Mouse (Mus musculus) neutrophil, adult 5-6 weeks (primary cell): ENCODE results near the gene Naaa. TPM values are rescaled to one million over a fixed set of nuclear protein-coding genes. Genes with fewer than 3 reads are reported as not detected.

Source experiments
- ATAC-seq: fragments of 151-379, 151-347 bp; 2 replicates; pipeline ENCODE4 v1.8.0; 2017; ENCODE audit warnings: mild to moderate bottlenecking, moderate TSS enrichment; ENCODE audit not compliant: insufficient number of reproducible peaks, poor library complexity, low FRiP score, severe bottlenecking; ENCODE audit errors: extremely low read depth
- total RNA-seq: library from RNA; stranded (forward); fragments of 200-1000 nt; gene quantifications from 2 replicates; pipeline ENCODE4 v1.2.3, GENCODE M21; 2017

Naaa gene
- total RNA-seq, 1 experiment from 2014 or later: 43.8 TPM

- no peak for ATAC-seq
Observed at GRCm38 (mm10) chr5:92227782-92228181, 50.2 kb downstream of the Naaa start.

DNA sequence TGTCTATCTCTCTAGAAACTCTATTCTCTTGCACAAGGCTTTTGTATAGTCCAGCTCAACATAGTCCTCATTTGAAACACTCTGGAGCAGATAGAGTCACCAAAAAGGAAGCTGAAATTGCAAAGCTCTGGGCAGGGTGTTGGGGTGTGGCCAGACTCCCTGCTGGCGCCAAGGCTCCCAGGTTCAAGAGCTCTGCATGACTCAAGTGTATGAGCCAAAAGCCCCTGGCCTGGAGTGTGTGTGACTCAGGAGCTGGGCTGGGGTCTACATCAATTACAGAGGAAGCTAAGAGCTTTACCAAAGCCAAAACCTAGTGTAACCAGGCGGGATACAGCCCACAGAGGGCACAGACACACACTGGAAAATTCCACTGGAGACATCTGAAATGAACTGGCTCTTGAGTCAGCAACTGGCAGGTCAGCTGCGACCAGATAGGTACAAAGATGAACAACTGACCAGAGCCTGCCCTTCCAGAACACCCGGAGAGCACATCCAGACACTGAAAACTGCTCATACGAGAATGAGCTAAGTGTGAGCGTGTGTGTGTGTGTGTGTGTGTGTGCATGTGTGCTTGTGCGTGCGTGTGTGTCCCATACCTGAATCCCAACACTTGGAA is 57.6 kb downstream of the Naaa start:
- ATAC-seq: no peak

DNA sequence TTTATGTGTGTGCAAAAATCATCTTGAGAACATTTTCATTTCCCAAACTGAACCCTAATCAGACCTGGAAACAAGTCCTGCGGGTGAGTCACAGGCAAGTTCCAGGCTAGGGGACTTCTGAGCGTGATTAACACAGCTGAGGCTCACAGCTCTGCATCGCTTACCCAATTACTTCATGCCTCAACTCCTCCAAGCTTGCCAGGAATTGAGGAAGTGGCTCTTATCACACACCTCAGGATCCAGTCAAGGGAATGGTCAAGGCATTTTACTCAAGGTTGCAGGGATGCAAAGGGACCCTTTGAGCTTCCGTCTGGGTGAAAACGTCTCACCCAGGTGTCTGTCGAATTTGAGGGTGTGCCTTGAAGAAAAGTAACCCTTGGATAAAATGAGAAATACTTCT is 58.1 kb downstream of the Naaa start:
- no peak for ATAC-seq

GRCm38 (mm10) chr5:92218915-92219793 is 58.8 kb downstream of the Naaa start:
- no peak for ATAC-seq

DNA sequence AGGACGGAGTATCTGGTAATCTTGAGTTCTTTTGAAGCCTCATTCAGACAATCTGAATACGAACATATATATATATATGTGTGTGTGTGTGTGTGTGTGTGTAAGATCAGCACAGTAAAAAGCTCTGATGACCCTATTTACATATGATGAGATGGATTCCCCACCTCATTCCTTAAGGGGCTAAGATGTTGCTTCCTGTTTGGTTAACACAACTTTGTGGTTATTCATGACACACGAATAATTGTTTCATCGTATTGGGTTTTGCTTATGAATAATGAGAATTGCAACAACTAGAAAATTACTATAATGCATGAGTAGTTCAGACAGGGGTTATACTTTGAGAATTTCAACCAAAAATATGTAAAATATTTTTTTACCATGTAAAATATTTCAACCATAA is 62.7 kb downstream of the Naaa start, which contains the start of gene U90926:
TSS of gene U90926 (minus strand) at position 101 of the 400 bp plus-strand sequence.
- ATAC-seq: no peak

DNA sequence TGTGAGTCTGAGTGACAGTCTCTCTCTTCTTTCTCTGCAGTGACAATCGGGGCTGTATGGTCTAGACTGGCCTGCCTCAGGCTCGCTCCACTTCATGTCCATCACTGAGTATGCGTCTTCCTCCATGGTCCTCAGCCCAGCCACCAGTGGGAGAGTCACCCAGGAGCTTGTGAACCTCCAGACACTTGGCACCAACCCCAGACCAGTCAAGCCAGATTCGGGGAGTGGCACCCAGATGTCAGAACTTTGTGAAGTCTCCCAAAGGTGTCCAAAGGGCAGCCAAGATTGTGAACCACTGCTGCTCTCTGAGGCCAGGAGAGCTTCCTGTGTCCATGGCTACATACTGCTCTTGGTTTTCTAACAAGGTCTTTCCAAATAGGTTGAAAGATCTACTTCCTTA is 65.7 kb downstream of the Naaa start:
- no peak for ATAC-seq

GRCm38 (mm10) chr5:92210205-92210604 is 67.8 kb downstream of the Naaa start:
- no peak for ATAC-seq

Other genes starting within 250 kb of the Naaa start
- gene Cdkl2, start 234.3 kb downstream of the Naaa start, total RNA-seq: 0.25 and 1.3 TPM in 2 replicates
- 117 and 139 TPM in 2 replicates for gene G3bp2, start 194.5 kb downstream of the Naaa start, total RNA-seq
- gene Uso1, start 140.2 kb downstream of the Naaa start, total RNA-seq: 29.8 and 30.3 TPM in 2 replicates
- not detected in 2 replicates for gene U90926, start 62.8 kb downstream of the Naaa start, total RNA-seq
- gene Ppef2, start 21.9 kb downstream of the Naaa start, total RNA-seq: 0.86 and 1.0 TPM in 2 replicates
- 41.9 and 50.0 TPM in 2 replicates for gene Sdad1, start 32.3 kb upstream of the Naaa start, total RNA-seq
- gene Cxcl9, start 49.9 kb upstream of the Naaa start, total RNA-seq: 0.12 TPM in 2 replicates
- gene Art3, start 53.7 kb upstream of the Naaa start, total RNA-seq: 0.49 TPM in 1 of 2 replicates, not detected in the other
- gene Cxcl10, start 70.7 kb upstream of the Naaa start, total RNA-seq: 2.6 and 6.2 TPM in 2 replicates
- 42.7 and 43.7 TPM in 2 replicates for gene Nup54, start 157.0 kb upstream of the Naaa start, total RNA-seq
- gene Scarb2, start 228.7 kb upstream of the Naaa start, total RNA-seq: 63.6 and 64.9 TPM in 2 replicates